Mouse (Mus musculus) kidney, embryonic 15.5 days (tissue): Measurements from ENCODE around the gene Dhx37. TPM values are rescaled to one million over a fixed set of nuclear protein-coding genes. Genes with fewer than 3 reads are reported as not detected.

Source experiments
- ATAC-seq: fragments of 200-750 bp; cut with Nextera tagmentation; replicated peaks from 2 replicates; pipeline ENCODE4 v1.8.0; 2017; ENCODE audit warnings: moderate TSS enrichment; ENCODE audit not compliant: low FRiP score
- H3K27ac ChIP-seq: fragments of 300-500 bp; sonication (generic); 2 replicates; pipeline ENCODE4 v1.5.1; 2015; ENCODE audit warnings: mild to moderate bottlenecking, inconsistent platforms
- H3K27me3 ChIP-seq: fragments of 300-500 bp; sonication (generic); 2 replicates; pipeline ENCODE4 v1.6.1; 2015; ENCODE audit warnings: inconsistent platforms
- H3K36me3 ChIP-seq: fragments of 300-500 bp; sonication (generic); 2 replicates; pipeline ENCODE4 v1.6.1; 2015; ENCODE audit warnings: inconsistent platforms
- H3K4me1 ChIP-seq: fragments of 300-500 bp; sonication (generic); 2 replicates; pipeline ENCODE4 v1.6.1; 2015; ENCODE audit warnings: inconsistent platforms
- H3K4me2 ChIP-seq: fragments of 300-500 bp; sonication (generic); 2 replicates; pipeline ENCODE4 v1.6.1; 2015; ENCODE audit warnings: moderate library complexity, mild to moderate bottlenecking, inconsistent platforms
- H3K4me3 ChIP-seq: fragments of 300-500 bp; sonication (generic); replicated peaks from 2 replicates; pipeline ENCODE4 v1.5.1; 2015; ENCODE audit warnings: mild to moderate bottlenecking, inconsistent platforms
- H3K9ac ChIP-seq: fragments of 300-500 bp; sonication (generic); 2 replicates; pipeline ENCODE4 v1.6.1; 2015; ENCODE audit warnings: mild to moderate bottlenecking, inconsistent platforms
- H3K9me3 ChIP-seq: fragments of 300-500 bp; sonication (generic); replicated peaks from 2 replicates; pipeline ENCODE4 v1.6.1; 2016; ENCODE audit warnings: inconsistent platforms
- WGBS: fragments of 180-500 bp; shearing (Covaris S2); methylation state at CpG from one replicate; pipeline ENCODE4 v1.1.7; 2015; ENCODE audit warnings: mixed read lengths; 5-methylcytosine and 5-hydroxymethylcytosine counted together
- polyA plus RNA-seq: library from polyadenylated mRNA; unstranded; fragments of >200 nt; fragmentation: Nextera tagmentation; extraction: Ambion mirVana; gene quantifications from 2 replicates; pipeline ENCODE4 v1.2.1, GENCODE M21; 2015

The Dhx37 gene
- polyA plus RNA-seq, 1 experiment from 2014 or later = 15.6 TPM

DNA sequence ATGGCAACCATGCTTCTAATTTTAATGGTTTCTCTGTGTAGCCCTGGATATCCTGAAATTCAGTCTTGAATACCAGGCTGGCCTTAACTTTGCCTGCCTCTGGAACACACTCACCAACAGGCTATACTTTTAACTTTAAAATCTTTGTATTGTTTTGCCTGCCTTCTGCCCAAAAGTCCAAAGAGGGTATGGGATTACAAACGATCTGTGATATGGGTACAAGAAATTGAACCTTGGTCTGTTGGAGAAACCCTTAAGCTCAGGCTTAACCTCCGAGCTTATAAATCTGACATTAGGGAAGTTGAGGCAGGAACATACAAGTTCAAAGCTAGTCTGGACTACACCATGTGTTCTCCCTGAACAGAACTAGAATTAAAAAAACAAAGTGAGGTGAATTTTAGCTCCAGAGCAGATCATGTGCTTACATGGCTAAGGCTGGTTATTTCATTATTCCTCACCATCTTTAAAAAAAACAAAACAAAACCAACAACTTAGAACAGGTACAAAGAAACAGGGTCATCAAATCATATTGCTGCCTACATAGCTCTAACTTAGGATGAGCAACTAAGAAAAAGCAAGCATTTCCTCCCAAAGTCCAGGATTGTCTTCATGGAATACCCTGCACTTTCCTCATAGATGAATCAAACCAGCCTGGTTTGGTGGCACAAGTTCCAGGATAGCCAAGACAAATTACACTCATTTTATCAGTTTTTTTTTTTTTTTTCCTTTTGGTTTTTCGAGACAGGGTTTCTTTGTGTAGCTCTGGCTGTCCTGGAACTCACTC, 50.1 kb downstream of the Dhx37 start:
- no peaks in the 10 kb centered on the region for H3K27me3 ChIP-seq
- no peak overlapping the region for H3K9ac ChIP-seq
- WGBS = 72% methylated on average over 3 of the region's 3 CpGs
- H3K4me2 ChIP-seq = no peak overlapping the region
- H3K4me3 ChIP-seq = no peak overlapping the region
- H3K36me3 ChIP-seq = peaks cover 34% of the 10 kb centered on the region
- H3K27ac ChIP-seq = peak overlapping the region; percentile 19; the same call in 1 of the 2 replicates
- H3K4me1 ChIP-seq = peaks cover 17% of the 10 kb centered on the region
- no peaks in the 10 kb centered on the region for H3K9me3 ChIP-seq
- ATAC-seq = no peak

DNA sequence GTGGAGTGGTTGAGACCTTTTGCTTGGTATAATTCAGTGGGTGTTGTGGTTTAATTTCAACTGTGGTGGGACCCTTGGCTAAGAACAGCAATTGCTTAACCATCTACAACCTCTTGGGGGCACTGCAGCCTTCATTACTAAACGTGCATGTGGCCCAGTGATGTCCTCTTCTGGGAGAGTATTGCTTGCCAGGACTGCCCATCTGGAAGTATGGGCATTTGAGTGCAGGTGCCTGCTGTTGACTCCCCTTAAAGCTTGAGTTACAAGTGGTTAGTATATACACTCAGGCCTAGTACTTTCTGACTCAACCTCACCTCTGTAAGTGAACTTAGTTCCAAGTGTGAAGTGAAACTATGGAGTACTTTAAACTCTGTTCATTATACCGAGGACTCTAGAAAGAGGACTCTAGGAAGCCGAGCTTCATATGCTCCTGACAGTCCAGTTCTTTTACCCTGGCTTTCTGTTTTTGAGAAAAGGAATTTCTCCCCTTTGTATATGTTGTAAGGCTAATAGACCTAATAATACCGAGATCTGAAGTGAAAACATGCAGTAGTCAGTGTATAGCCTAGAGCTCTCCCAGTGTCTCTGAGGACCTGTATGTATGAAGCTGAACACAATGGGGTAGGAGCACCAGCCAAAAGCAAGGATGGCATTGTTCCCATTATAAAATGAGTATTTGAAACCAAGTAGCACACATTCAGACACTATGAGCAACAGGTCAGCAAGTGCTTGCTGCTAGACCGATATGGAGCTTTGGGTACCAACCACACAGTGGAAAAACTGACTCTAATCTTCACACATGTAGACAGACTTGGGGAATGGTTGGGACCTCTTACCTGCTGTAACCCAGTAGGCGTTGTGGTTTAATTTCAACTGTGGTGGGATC, 51.0 kb downstream of the Dhx37 start:
- peak; percentile 65 for ATAC-seq

DNA sequence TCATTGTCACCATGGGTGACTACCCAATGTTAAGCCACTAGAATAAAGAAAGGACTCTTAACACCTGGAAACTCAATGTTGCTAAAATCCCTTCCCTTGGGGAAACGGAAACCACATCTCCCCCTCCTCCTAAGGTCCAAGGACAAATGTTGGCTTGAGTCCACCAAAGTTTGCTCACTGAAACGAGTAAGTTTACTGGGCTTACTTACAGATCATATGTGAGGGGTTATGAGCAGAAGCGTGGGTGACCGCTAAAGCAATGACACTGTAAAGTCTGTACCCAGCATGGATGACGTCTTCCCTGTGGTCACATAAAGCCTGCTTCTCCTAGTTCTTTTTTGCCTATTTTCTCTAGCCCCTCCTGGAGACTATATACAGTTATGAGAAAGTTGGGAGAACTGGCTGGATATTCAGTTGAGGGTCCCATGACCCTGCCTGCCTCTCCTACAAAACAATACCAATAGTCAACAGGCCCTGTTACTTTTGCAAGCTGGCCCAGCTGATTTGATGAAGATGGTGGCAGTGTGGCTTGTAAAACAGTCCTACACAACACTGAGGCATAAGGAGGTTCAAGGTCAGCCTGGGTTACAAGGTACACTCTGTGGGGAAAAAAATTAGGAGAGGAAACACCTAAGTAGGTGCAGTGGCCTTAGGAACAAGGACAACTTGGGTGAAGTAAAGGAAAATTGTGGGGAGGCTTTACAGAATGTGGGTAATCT, 51.8 kb downstream of the Dhx37 start:
- Histone ChIP-seq H3K27me3 (no peaks in the 10 kb centered on the region), H3K9me3 (no peaks in the 10 kb centered on the region), H3K4me2 (no peak overlapping the region), H3K4me1 (peaks cover 10% of the 10 kb centered on the region), H3K9ac (no peak overlapping the region), H3K27ac (no peak overlapping the region), H3K36me3 (peaks cover 28% of the 10 kb centered on the region), H3K4me3 (no peak overlapping the region)
- ATAC-seq = no peak; the same call in 1 of the 2 replicates
- 66% methylated on average over 5 of the region's 5 CpGs for WGBS

More for the DNA sequence above, 51.0 kb downstream of the Dhx37 start:
- peaks cover 10% of the 10 kb centered on the region for H3K4me1 ChIP-seq
- WGBS = 55% methylated on average over 6 of the region's 6 CpGs
- H3K27ac ChIP-seq = peak overlapping the region; percentile 19; the same call in 1 of the 2 replicates
- no peaks in the 10 kb centered on the region for H3K27me3 ChIP-seq
- no peak overlapping the region for H3K4me3 ChIP-seq
- H3K36me3 ChIP-seq = peaks cover 28% of the 10 kb centered on the region
- H3K9me3 ChIP-seq = no peaks in the 10 kb centered on the region
- H3K4me2 ChIP-seq = no peak overlapping the region
- no peak overlapping the region for H3K9ac ChIP-seq

DNA sequence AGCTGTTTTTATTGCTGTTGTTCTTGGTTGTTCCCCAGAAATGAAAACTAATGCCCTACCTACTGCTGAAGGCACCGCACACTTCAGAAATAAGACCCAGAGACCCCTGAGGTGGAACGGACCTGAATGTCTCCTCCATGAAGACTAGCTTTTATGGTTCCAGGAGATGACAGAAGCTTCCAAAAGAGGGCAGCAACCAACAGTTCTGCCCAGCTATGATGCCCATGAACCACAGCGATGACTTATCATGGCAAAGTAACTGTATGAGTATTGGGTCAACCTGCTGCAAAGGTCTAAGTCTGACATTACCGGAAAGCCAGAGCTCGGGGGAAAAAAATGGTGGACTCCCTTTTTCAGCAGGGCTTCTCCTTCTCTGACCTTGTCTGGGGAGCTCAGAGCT, 55.0 kb downstream of the Dhx37 start:
- Histone ChIP-seq H3K9me3 (no peaks in the 10 kb centered on the region), H3K27me3 (no peaks in the 10 kb centered on the region), H3K4me3 (no peak overlapping the region), H3K4me1 (no peaks in the 10 kb centered on the region), H3K9ac (no peak overlapping the region), H3K36me3 (peaks cover 8% of the 10 kb centered on the region), H3K27ac (no peak overlapping the region), H3K4me2 (no peak overlapping the region)
- ATAC-seq = no peak
- 80% methylated on average over 5 of the region's 5 CpGs for WGBS

DNA sequence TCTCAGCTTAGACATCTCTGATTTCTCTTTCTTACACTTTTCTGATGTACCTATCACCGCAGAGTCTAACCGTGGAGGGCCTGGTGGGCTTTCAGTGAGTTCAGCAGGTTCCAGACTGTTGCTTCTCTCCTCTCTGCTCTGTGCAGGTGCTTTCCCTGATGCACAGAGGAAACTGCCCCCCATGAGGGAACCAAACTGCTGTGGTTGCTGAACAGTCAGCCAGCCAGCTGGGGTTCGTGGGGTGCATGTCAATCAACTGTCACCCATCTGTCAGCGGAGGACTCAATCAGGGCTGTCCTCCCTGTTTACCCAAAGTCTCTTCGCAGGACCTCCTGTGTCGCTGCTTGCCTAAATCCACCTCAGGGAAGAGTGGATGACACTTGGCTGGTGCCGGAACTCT, 56.7 kb downstream of the Dhx37 start:
- no peaks in the 10 kb centered on the region for H3K36me3 ChIP-seq
- no peaks in the 10 kb centered on the region for H3K27me3 ChIP-seq
- WGBS = 77% methylated on average over 7 of the region's 7 CpGs
- no peak for ATAC-seq
- no peak overlapping the region for H3K27ac ChIP-seq
- no peaks in the 10 kb centered on the region for H3K9me3 ChIP-seq
- H3K4me3 ChIP-seq = no peak overlapping the region
- no peak overlapping the region for H3K4me2 ChIP-seq
- no peaks in the 10 kb centered on the region for H3K4me1 ChIP-seq
- H3K9ac ChIP-seq = no peak overlapping the region

DNA sequence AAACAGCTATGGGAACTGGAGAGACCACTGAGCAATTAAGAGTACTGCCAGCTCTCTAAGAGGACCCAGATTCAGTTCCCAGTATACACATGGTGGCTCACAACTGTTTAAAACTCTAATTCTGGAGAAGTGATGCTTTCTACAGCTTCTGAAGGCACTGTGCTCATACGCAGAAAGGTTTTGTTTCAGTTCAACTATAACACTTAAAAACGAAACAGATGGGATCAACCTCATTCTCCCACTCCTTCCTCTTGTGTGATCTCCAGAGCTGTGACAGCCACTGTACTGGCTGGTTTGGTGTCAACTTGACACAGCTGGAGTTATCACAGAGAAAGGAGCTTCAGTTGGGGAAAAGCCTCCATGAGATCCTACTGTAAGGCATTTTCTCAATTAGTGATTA, 58.0 kb downstream of the Dhx37 start:
- no peak for ATAC-seq
- H3K9me3 ChIP-seq = no peaks in the 10 kb centered on the region
- 78% methylated on average over 2 of the region's 2 CpGs for WGBS
- H3K4me1 ChIP-seq = no peaks in the 10 kb centered on the region
- no peaks in the 10 kb centered on the region for H3K27me3 ChIP-seq
- H3K36me3 ChIP-seq = no peaks in the 10 kb centered on the region
- H3K9ac ChIP-seq = no peak overlapping the region
- no peak overlapping the region for H3K4me2 ChIP-seq
- H3K27ac ChIP-seq = no peak overlapping the region
- H3K4me3 ChIP-seq = no peak overlapping the region

DNA sequence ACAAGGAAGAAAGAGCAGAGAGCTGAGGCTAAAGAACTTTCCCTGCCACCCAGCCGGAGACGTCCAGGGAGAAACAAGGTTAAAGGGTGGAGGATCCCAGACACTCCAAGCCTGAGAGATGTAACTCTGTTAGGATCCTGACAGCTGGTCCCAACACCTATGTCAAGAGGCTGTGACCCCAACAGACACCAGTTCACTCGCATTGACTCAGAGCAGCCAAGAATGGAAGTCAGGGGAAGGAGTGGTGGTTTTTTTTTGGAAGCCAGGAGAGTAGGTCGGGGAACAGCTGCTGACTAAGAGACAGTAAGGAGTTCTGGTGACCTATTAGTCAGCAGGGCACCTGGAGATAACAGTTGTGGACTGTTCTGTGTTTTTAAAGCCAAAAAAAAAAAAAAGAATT, 61.9 kb downstream of the Dhx37 start:
- H3K27ac ChIP-seq = no peak overlapping the region
- H3K27me3 ChIP-seq = no peaks in the 10 kb centered on the region
- no peaks in the 10 kb centered on the region for H3K4me1 ChIP-seq
- 79% methylated on average over 4 of the region's 4 CpGs for WGBS
- no peak overlapping the region for H3K4me3 ChIP-seq
- no peak for ATAC-seq
- H3K9ac ChIP-seq = no peak overlapping the region
- H3K4me2 ChIP-seq = no peak overlapping the region
- no peaks in the 10 kb centered on the region for H3K36me3 ChIP-seq
- no peaks in the 10 kb centered on the region for H3K9me3 ChIP-seq

DNA sequence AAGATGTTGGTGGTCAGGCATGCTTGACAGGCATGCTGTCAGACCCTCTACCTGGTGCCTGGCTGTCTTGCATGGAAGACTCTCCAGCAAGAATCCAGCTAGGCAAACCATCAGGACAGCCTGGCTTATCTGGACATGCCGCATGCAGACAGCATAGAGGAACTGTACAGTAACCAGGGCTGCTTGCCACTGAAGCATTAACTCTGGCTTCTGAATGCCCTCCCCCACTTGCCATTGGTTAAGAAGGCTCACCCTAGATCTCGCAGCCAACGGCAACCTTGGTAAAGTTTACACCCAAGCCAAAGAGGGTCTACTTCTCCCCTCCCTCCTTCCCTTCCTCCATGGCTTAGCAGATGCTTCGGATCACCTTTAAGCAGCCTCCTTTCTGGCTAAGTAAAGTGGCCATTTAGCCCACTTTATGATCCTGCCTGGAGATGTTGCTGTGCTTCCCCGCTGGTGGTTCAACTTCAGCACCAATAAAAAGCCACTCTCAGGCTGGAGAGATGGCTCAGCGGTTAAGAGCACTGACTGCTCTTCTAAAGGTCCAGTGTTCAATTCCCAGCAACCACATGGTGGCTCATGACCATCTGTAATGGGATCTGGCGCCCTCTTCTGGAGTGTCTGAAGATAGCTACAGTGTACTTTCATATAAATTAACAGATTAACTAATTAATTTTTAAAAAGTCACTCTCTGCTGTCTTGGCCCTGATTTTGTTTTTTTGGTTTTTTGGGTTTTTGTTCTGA, 62.8 kb downstream of the Dhx37 start:
- H3K9ac ChIP-seq = no peak overlapping the region
- no peak overlapping the region for H3K27ac ChIP-seq
- WGBS = 70% methylated on average over 7 of the region's 7 CpGs
- no peak overlapping the region for H3K4me3 ChIP-seq
- no peak for ATAC-seq
- no peaks in the 10 kb centered on the region for H3K9me3 ChIP-seq
- no peaks in the 10 kb centered on the region for H3K4me1 ChIP-seq
- H3K4me2 ChIP-seq = no peak overlapping the region
- no peaks in the 10 kb centered on the region for H3K27me3 ChIP-seq
- no peaks in the 10 kb centered on the region for H3K36me3 ChIP-seq

DNA sequence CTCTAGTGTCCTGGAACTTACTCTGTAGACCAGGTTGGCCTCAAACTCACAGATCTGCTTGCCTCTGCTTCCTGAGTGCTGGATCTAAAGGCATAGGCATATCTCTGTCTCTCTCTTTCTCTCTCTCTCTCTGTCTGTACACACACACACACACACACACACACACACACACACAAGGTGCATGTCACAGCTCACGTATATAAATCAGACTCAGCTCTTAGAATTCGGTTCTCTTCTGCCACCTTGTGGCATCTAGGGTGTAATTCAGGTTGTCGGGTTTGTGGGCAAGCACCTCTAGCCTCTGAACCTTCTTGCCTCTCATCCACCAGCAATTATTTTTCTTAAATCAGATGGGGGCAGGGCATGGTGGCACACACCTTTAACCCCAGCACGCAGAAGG, 65.4 kb downstream of the Dhx37 start:
- Histone ChIP-seq H3K27ac (no peak overlapping the region), H3K9ac (no peak overlapping the region), H3K4me1 (no peaks in the 10 kb centered on the region), H3K36me3 (no peaks in the 10 kb centered on the region), H3K4me3 (no peak overlapping the region), H3K9me3 (no peaks in the 10 kb centered on the region), H3K4me2 (no peak overlapping the region), H3K27me3 (no peaks in the 10 kb centered on the region)
- WGBS = under 1% methylated on average over 4 of the region's 4 CpGs
- ATAC-seq = 0 out of 2 replicates have a peak, but pooled peaks have one; percentile 2

DNA sequence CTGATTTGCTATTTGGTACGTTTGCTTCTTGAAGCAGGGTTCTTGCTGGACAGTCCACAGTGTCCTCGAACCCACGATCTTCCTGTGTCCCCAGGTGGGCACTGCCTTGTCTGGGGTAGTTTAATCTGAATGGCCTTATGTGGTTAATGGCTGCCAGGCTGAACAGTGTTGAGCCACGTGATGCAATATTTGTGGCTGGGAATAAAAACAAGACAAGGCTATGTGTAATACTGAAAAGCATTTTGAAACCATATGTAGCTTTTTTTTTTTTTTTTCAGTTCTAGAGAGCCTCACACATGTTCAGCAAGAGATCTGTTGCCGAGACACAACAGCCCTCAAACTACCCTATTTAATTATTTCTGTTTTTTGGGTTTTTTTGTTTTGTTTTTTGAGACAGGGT, 65.8 kb downstream of the Dhx37 start:
- Histone ChIP-seq H3K27me3 (no peaks in the 10 kb centered on the region), H3K4me1 (no peaks in the 10 kb centered on the region), H3K9ac (0 out of 2 replicates have a peak overlapping the region, but pooled peaks have one; percentile 5), H3K36me3 (no peaks in the 10 kb centered on the region), H3K4me2 (no peak overlapping the region), H3K4me3 (no peak overlapping the region), H3K27ac (no peak overlapping the region), H3K9me3 (no peaks in the 10 kb centered on the region)
- WGBS = 73% methylated on average over 5 of the region's 5 CpGs
- no peak for ATAC-seq

DNA sequence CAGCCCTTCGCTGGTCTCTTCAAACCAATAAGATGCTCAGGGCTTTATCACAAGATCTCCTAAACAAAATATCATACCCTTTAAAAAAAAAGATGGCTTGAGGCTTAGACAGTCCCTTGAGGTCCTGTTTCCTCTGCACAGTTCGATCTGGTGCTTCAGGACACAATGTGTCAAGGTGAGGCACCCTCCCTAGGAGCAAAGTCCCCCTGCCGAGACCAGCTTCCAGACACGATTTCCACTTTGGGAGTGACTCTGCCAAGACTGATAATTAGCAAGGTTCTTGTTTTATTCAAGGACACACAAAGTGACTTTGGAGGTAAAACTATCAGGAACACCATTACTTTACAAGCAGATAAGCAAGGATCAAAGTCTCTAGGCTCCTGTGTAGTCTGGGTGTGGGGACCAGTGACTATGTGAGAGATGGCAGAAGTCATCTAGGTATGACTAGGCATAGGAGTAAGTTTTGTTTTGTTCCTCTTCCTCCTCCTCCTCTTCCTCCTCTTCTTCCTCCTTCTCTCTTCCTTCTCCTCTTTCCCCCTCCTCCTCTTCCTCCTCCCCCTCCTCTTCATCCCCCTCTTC, 69.0 kb downstream of the Dhx37 start:
- no peaks in the 10 kb centered on the region for H3K9me3 ChIP-seq
- 76% methylated on average over 4 of the region's 4 CpGs for WGBS
- peaks cover 5% of the 10 kb centered on the region; the same call in 1 of the 2 replicates for H3K4me1 ChIP-seq
- H3K9ac ChIP-seq = no peak overlapping the region
- no peak overlapping the region for H3K4me2 ChIP-seq
- ATAC-seq = no peak
- H3K36me3 ChIP-seq = no peaks in the 10 kb centered on the region
- H3K27me3 ChIP-seq = no peaks in the 10 kb centered on the region
- H3K4me3 ChIP-seq = no peak overlapping the region
- H3K27ac ChIP-seq = no peak overlapping the region
